Mouse (Mus musculus) liver, embryonic 11.5 days (tissue): ENCODE measurements around the gene Ptpn18. TPM values are rescaled to one million over a fixed set of nuclear protein-coding genes. Genes with fewer than 3 reads are reported as not detected.
"Not testable (repeated sequence)": the region's sequence is repeated elsewhere in the genome, so short reads cannot be mapped to it uniquely, and the experiment has no call there.

ENCODE experiments used
- ATAC-seq: fragments of 200-750 bp; cut with Nextera tagmentation; replicated peaks from 2 replicates; pipeline ENCODE4 v1.8.0; 2017; ENCODE audit warnings: moderate number of reproducible peaks, mild to moderate bottlenecking, moderate TSS enrichment, moderate library complexity; ENCODE audit not compliant: low FRiP score
- DNase-seq: peaks from one replicate; pipeline ENCODE4 v3.0.0-alpha.2; 2017; ENCODE audit warnings: low spot score
- H3K27ac ChIP-seq: fragments of 300-500 bp; sonication (generic); 2 replicates; pipeline ENCODE4 v1.5.1; 2014; ENCODE audit warnings: mild to moderate bottlenecking, low read depth, low read length, control low read depth
- H3K27me3 ChIP-seq: fragments of 300-500 bp; sonication (generic); replicated peaks from 2 replicates; pipeline ENCODE4 v1.6.1; 2014; ENCODE audit warnings: low read length, mixed read lengths; ENCODE audit not compliant: control insufficient read depth, insufficient read depth
- H3K36me3 ChIP-seq: fragments of 300-500 bp; sonication (generic); 2 replicates; pipeline ENCODE4 v1.6.1; 2014; ENCODE audit warnings: mild to moderate bottlenecking, low read length, moderate library complexity, mixed read lengths; ENCODE audit not compliant: control insufficient read depth, insufficient read depth
- H3K4me1 ChIP-seq: fragments of 300-500 bp; sonication (generic); replicated peaks from 2 replicates; pipeline ENCODE4 v1.6.1; 2014; ENCODE audit warnings: low read length, mixed read lengths; ENCODE audit not compliant: control insufficient read depth, insufficient read depth
- H3K4me2 ChIP-seq: fragments of 300-500 bp; sonication (generic); 2 replicates; pipeline ENCODE4 v1.6.1; 2014; ENCODE audit warnings: mild to moderate bottlenecking, control low read depth, moderate library complexity
- H3K4me3 ChIP-seq: fragments of 300-500 bp; sonication (generic); 2 replicates; pipeline ENCODE4 v1.5.1; 2014; ENCODE audit warnings: low read depth, low read length, control low read depth
- H3K9ac ChIP-seq: fragments of 300-500 bp; sonication (generic); 2 replicates; pipeline ENCODE4 v1.6.1; 2014; ENCODE audit warnings: low read depth, low read length, control low read depth
- H3K9me3 ChIP-seq: fragments of 300-500 bp; sonication (generic); 2 replicates; pipeline ENCODE4 v1.6.1; 2016; ENCODE audit warnings: low read length, inconsistent platforms, mixed read lengths; ENCODE audit not compliant: control insufficient read depth
- WGBS: fragments of 180-500 bp; shearing (Covaris S2); extraction: QIAGEN DNeasy Blood & Tissue Kit; methylation state at CpG from one replicate; pipeline ENCODE4 v1.1.7; 2014; 5-methylcytosine and 5-hydroxymethylcytosine counted together
- polyA plus RNA-seq: library from polyadenylated mRNA; unstranded; fragments of >200 nt; fragmentation: Nextera tagmentation; extraction: Ambion mirVana; gene quantifications from 2 replicates; pipeline ENCODE4 v1.2.1, GENCODE M21; 2014

The Ptpn18 gene
- polyA plus RNA-seq, 1 experiment from 2014 or later, result 23.5 TPM

DNA sequence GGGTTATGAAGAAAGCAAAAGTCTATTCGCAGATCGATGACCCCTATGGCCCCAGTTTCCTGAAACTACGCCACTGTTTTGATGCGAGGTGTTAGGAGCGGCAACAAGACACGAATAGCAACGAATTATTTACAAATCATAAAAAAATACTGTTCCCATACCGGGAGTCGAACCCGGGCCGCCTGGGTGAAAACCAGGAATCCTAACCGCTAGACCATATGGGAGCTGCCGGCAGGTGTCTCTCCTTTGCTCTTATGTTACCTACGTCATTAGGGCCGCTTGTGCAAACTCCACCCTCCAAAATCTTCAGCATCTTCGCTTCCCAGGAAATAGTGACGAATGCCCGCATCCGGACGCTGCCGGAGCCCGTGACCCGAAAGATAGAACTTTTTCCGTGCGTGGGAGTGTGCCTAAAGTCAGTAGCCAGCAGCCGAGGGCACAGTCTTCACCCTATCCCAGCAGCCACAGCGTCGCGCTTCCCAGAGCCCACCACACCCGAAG is 24.9 kb upstream of the Ptpn18 start:
- under 1% methylated on average over 30 of the region's 30 CpGs for WGBS
- Histone ChIP-seq H3K4me2 (peak overlapping the region; percentile 78), H3K27ac (peak overlapping the region; percentile 53; the same call in 1 of the 2 replicates), H3K9ac (peak overlapping the region; percentile 68), H3K9me3 (peaks cover 19% of the 10 kb centered on the region; the same call in 1 of the 2 replicates), H3K4me3 (peak overlapping the region; percentile 77), H3K36me3 (no peaks in the 10 kb centered on the region), H3K27me3 (no peaks in the 10 kb centered on the region), H3K4me1 (no peaks in the 10 kb centered on the region; the same call in 1 of the 2 replicates)
- peak; percentile 96 for DNase-seq
- peak; percentile 61 for ATAC-seq

DNA sequence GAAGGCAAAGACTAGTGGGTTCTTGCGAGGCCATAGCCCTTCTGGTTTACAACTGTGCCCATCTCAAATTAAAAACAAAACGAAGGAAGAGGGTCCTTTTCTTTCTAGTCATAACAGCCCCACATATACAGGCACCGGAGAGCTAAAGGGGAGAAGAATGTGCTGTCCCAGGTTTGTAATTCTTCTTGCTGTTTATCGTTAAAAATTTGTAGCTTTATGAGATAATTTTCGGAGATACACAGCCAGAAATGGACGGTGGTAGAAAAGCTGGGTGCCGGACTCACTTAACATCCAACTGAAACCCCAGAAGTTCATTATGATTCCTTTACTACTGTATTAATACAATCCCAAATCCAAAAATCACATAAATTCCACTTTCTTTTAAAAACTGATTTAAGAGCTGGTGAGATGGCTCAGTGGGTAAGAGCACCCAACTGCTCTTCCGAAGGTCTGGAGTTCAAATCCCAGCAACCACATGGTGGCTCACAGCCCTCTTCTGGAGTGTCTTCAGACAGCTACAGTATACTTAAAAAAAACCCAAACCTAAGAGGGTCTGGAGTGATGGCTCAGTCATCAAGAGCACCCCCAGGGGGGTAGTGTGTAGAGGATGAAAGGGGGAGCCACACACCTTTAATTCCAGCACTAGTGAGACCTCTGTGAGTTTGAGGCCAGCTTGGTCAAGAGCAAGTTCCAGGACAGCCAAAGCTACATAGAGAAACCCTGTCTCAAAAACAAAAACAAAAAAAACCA is 24.0 kb upstream of the Ptpn18 start:
- ATAC-seq, result no peak
- H3K27ac ChIP-seq, result peak overlapping the region; percentile 53; the same call in 1 of the 2 replicates
- no peaks in the 10 kb centered on the region for H3K27me3 ChIP-seq
- H3K4me3 ChIP-seq, result peak overlapping the region; percentile 77
- peak overlapping the region; percentile 68 for H3K9ac ChIP-seq
- H3K4me2 ChIP-seq, result peak overlapping the region; percentile 78
- H3K36me3 ChIP-seq, result no peaks in the 10 kb centered on the region
- WGBS, result 35% methylated on average over 8 of the region's 8 CpGs
- peaks cover 12% of the 10 kb centered on the region; the same call in 1 of the 2 replicates for H3K9me3 ChIP-seq
- no peaks in the 10 kb centered on the region; the same call in 1 of the 2 replicates for H3K4me1 ChIP-seq
- DNase-seq, result no peak

DNA sequence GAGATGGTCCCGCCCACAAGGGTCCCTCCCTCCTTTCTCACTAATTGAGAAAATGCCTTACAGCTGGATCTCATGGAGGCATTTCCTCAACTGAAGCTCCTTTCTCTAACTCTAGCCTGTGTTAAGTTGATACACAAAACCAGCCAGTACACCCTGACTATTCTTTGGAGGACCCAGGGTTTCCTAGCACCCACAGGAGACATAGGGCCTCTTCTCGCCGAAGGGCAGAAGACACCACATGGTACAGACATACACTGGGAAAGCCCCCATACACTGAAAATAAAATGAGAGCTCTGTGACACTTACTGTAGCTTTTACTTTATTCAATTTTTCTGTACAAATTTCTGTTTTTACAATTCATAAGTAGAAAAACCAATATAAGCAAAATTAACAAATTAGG is 23.2 kb upstream of the Ptpn18 start:
- H3K9ac ChIP-seq, result no peak overlapping the region
- DNase-seq, result no peak
- H3K27me3 ChIP-seq, result no peaks in the 10 kb centered on the region
- WGBS, result 92% methylated on average over 3 of the region's 3 CpGs
- H3K4me2 ChIP-seq, result no peak overlapping the region
- H3K36me3 ChIP-seq, result no peaks in the 10 kb centered on the region; the same call in 1 of the 2 replicates
- peaks cover 11% of the 10 kb centered on the region; the same call in 1 of the 2 replicates for H3K9me3 ChIP-seq
- no peak overlapping the region for H3K4me3 ChIP-seq
- no peak overlapping the region for H3K27ac ChIP-seq
- ATAC-seq, result no peak
- peaks cover 6% of the 10 kb centered on the region; the same call in 1 of the 2 replicates for H3K4me1 ChIP-seq

DNA sequence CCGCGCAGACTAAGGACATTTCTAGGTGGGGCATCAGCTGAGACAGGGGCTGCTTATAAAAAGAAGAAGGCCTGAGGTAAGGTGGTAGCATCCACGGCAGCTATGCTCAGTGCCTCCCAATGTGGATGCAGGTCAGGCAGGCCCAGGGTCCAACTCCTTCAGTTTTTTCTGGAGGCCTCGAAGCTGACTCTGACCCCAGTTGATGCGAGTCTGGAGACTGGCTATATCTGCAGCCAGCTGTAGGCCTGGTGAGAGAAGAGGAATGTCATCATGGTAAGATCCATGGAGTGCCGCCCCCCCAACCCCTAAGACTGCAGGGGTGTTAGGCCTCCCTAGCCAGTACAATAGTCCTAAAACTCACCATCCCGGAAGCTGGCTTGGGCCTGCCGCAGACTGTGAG is 22.2 kb upstream of the Ptpn18 start:
- not testable (repeated sequence) for ATAC-seq, DNase-seq, H3K27ac ChIP-seq

DNA sequence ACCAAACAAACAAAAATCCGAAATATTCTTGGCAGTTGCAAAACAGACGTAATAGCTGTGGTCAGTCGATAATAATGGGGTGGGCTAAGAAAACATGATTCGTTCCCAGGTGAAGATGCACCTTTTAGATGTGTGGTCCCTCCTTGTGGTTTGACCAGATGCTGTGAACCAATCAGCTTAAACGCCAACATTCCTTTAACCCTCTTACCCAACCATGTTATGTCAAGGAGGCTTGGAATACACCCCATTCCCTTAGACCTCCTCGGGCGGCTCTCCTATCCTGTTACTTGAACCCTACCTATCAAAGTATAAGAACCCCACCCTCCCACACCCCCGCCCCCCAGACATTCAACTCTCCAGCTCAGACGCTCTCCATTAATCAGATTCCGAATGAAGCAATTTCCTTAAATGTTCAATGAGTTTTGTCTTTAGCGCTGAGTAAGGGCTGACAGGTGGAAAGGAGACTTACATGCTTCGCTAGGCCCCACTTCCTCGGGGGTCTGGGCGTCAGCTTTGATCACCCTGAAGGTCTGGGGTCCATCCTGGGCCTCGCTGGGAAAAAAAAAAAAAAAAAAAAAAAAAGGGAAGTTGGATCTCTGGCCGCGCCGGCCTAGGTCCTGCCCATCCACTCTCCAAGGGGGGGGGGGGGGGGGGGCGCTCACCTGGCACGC is 21.0 kb upstream of the Ptpn18 start:
- H3K9me3 ChIP-seq, result no peaks in the 10 kb centered on the region
- no peak for DNase-seq
- peak overlapping the region; percentile 74 for H3K4me2 ChIP-seq
- peaks cover 15% of the 10 kb centered on the region for H3K36me3 ChIP-seq
- H3K9ac ChIP-seq, result peak overlapping the region; percentile 75
- H3K27ac ChIP-seq, result no peak overlapping the region
- no peaks in the 10 kb centered on the region for H3K27me3 ChIP-seq
- H3K4me1 ChIP-seq, result peaks cover 6% of the 10 kb centered on the region; the same call in 1 of the 2 replicates
- no peak for ATAC-seq
- WGBS, result 32% methylated on average over 15 of the region's 20 CpGs
- peak overlapping the region; percentile 70 for H3K4me3 ChIP-seq

More for the DNA sequence above, 22.2 kb upstream of the Ptpn18 start:
- not testable (repeated sequence) for H3K36me3 ChIP-seq, H3K9ac ChIP-seq, H3K4me2 ChIP-seq, H3K4me1 ChIP-seq, H3K27me3 ChIP-seq, H3K4me3 ChIP-seq, H3K9me3 ChIP-seq
- WGBS, result 93% methylated on average over 8 of the region's 8 CpGs

DNA sequence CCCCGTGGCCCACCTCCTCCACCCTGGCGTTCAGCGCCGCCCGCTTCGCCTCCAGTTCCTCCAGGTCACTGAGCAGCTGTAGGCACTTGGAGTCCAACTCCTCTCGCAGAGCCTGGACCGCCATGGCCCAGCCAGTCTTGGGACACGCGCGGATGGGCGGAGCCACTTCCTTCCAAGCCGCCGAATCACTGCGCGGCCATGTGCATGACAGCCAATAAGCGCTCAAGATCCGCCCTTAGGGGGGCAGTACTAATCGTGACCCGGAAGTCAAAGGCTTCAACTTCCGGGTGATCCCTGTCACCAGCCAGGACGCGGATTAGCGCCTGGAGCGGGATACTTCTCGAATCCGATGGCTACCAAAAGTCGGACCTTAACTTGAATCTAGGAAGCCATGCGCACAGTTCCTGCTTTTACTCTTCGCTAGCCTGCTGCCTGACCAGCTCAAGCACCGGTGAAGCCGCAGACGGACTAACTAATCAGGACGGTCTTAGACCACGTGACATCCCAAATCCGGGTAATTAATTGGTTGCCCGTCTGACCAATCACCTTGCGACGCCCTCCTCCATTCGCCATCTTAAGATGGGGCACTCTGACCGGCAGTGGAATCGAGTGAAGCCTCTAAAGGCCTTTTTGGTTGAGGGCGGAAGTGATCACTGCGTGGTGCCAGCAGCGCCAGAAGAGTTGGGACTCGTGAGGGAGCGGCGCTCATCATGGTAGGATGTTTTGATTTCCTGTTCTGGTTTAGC is 20.2 kb upstream of the Ptpn18 start, which contains the start of the genes Ccdc115 and Imp4:
TSS of gene Ccdc115 (minus strand) at position 458 of the 746 bp plus-strand sequence.
TSS of gene Imp4 (plus strand) at position 637 of the 746 bp plus-strand sequence.
- peak within 1 kb of the TSS; percentile 46; the same call in 1 of the 2 replicates for H3K27ac ChIP-seq
- no peaks in the 10 kb centered on the region for H3K9me3 ChIP-seq
- peak within 1 kb of the TSS; percentile 74 for H3K4me2 ChIP-seq
- WGBS, result under 1% methylated on average over 48 of the region's 48 CpGs
- H3K36me3 ChIP-seq, result peaks cover 23% of the 10 kb centered on the region
- H3K27me3 ChIP-seq, result no peaks in the 10 kb centered on the region
- ATAC-seq, result peak; percentile 91
- DNase-seq, result peak; percentile 97
- peak within 1 kb of the TSS; percentile 75 for H3K9ac ChIP-seq
- peaks cover 6% of the 10 kb centered on the region; the same call in 1 of the 2 replicates for H3K4me1 ChIP-seq
- peak within 1 kb of the TSS; percentile 70 for H3K4me3 ChIP-seq

DNA sequence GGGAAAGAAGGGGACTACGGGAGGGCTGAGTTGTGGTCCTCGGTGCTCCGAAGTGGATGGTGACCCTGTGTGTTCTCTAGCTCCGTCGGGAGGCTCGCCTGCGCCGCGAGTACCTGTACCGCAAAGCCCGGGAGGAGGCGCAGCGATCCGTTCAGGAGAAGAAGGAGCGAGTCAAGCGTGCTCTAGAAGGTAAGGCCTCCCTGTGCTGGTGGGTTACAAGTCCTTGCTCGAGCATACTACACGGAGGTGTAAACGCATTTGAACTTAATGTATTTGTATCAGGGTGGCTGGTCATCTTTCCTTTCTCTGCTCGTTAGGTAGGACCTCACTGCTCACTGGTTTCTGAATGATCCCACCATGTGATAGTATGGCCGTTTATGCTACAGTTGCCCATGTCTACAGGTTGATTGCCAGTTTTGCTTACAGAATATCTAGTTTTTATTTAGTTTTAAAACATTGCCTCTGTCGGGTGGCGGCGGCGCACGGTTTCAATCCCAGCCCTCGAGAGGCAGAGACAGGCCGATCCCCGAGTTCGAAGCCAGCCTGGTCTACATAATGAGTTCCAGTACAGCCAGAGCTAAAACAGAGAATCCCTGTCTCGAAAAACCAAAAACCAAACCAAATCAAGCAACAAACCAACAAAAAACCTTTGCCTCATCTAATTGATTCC is 19.5 kb upstream of the Ptpn18 start:
- Histone ChIP-seq H3K27me3 (no peaks in the 10 kb centered on the region), H3K4me2 (peak overlapping the region; percentile 74), H3K36me3 (peaks cover 30% of the 10 kb centered on the region), H3K4me1 (peaks cover 6% of the 10 kb centered on the region; the same call in 1 of the 2 replicates), H3K9me3 (no peaks in the 10 kb centered on the region), H3K9ac (peak overlapping the region; percentile 63), H3K27ac (no peak overlapping the region), H3K4me3 (peak overlapping the region; percentile 70)
- ATAC-seq (peak; percentile 46), DNase-seq (no peak)
- WGBS, result 4% methylated on average over 31 of the region's 31 CpGs
